Mouse (Mus musculus) mature B cell (primary cell): Measurements from ENCODE around the gene Dhodh.

Experiments
- in situ Hi-C: fragments of 300-500 bp; cut with MboI; formaldehyde crosslinking; loops from 2 replicates; pipeline ENCODE4 v1.14.3; 2019

The Dhodh gene

DNA sequence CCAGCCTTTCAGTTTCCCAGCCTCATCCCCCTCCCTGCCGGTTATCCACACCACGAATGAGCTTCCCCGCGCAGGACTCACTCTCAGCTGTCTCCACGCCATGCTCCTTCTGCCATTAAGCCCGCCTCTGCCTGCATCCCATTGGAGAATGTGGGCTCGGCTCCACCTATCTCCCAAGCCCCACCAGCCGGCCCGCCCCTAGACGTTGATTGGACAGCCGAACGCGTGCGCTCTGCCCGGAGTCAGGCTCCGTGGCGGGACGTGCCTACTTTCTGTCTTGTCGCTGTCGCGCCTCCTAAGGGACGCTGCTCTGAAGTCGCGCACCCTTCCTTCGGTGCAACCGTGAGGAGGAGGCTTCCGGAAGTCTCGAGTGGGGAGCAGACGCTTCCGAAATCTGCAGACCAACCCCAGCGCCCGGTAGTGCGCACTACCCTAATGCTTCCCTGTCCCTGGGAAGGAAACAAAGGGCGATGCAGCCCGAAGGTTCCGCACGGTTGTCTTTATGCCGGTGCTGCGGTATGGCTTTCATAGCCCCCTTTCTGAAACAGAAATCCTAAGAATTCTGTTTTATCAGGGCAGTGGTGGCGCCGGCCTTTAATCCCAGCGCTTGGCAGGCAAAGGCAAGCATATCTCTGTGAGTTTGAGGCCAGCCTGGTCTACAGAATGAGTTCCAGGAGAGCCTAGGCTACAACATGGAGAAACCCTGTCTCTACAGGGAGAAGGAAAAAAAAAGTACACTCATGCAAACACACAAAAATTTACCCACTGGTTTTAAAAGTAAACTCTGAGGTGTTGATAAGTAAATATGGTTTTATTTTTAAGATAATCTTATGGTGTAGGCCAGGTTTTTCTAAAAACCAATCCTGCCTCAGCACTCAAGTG is at the start of gene Dhodh:
Gene Dhodh, minus strand, starts transcription at position 403 of the 882 bp plus-strand sequence.
- in situ Hi-C loops: no loop called here

DNA sequence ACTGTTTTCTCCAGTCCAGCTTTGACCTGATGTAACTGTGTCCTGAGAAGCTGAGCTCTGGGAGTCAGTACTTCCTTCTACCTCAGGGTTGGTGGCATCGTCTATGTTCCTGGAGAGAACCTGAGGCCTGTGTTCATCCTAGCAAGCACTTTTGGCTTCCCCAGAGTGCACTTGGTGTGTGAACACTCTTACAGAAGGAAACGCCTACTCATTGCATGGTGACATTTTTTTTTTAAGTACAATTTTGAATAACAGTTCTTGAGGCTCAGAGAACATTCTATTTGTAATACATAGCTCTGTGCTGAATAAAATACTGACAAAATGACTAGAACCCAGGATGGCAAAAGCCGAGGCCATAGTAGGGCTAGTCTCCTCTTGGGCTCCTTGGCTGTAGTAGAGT is 48.4 kb upstream of the Dhodh start:
- in situ Hi-C loops: no loop called here

DNA sequence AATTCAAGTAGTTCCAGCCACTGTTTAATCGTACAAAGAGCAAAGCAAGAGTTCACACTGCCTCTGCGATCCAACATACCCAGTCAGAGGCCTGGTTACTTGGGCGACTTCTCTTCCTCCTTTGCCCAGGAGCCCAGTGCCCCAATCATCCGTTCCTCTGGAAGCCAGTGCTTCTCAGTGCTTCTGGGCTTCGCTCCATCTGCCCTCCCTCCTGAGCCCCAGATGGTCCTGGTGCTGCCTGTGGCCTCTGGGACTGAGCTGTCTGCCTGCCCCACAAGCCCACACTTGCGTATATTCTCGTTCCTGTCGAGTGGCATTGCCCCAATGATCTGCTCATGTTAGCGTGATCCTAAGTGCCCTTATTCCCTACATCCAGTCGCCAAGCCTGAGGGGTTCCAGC is 42.3 kb upstream of the Dhodh start:
- in situ Hi-C loops: no loop called here

GRCm38 (mm10) chr8:109648469-109648868 is 40.0 kb upstream of the Dhodh start:
- in situ Hi-C loops: no loop called here

- in situ Hi-C loops: no loop called here
These were observed 38.9 kb upstream of the Dhodh start for GRCm38 (mm10) chr8:109647331-109647730.

DNA sequence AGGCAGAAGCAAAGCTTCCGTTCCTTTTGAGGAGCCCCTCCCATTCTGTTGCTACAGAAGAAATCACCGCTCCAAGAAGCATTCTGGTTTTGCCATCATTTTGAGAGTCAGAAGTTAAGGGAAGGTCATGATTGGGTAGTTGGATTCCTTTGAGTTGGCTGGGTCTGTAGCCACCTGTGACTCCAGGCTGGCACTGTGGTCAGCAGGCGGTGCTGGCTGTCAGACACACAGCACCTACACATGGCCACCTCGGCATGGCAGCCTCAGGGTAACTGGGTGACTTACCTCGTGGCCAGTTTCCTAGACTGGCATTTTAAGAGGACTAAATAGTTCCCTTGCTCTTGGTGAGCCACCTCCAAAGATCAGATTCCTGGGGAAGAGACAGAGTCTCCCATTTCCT is 32.8 kb upstream of the Dhodh start:
- in situ Hi-C loops: no loop called here

DNA sequence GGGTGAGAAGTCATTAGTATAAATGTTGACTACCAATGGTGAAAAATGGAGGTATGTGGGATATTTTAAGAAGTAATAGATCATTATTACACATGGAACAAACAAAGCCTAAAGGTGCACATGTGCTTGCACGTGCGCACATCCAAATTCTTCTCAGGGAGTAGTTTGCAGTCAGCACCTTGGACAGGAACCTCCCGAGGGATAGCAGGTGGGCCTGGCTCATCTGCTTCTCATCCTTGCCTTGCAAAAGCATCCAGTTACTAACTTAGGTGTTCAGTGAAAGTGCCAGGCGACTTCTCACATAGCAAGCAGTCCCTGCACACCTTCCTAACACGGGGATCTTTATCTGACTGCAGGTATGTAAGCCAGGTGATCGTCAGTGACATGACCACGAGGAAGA is 31.9 kb upstream of the Dhodh start:
- in situ Hi-C loops: no loop called here

DNA sequence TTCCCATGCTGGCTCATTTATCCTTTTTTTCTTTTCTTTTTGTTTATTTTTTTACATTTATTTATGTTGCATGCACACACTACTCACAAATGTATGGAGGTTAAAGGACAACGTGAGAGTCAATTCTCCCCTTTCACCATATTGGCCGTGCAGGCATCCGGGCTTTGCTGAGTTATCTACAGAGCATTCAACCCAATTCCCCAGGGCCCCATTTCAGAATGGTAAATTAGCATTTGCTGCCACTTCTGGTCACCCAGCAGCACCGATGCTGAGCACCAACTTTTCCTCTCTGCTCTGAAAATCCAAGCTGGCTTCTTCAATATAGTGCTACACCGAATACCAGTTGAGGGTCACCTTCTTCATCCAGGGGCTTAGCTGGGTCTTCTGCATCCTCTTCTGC is 30.4 kb upstream of the Dhodh start:
- in situ Hi-C loops: no loop called here

GRCm38 (mm10) chr8:109635146-109635545 is 26.7 kb upstream of the Dhodh start:
- in situ Hi-C loops: no loop called here

- in situ Hi-C loops: no loop called here
These were observed 24.0 kb upstream of the Dhodh start for GRCm38 (mm10) chr8:109632498-109632897.

- in situ Hi-C loops: no loop called here
These were observed 20.2 kb upstream of the Dhodh start for GRCm38 (mm10) chr8:109628638-109629037.

GRCm38 (mm10) chr8:109615569-109615968 is 7.1 kb upstream of the Dhodh start:
- in situ Hi-C loops: no loop called here

DNA sequence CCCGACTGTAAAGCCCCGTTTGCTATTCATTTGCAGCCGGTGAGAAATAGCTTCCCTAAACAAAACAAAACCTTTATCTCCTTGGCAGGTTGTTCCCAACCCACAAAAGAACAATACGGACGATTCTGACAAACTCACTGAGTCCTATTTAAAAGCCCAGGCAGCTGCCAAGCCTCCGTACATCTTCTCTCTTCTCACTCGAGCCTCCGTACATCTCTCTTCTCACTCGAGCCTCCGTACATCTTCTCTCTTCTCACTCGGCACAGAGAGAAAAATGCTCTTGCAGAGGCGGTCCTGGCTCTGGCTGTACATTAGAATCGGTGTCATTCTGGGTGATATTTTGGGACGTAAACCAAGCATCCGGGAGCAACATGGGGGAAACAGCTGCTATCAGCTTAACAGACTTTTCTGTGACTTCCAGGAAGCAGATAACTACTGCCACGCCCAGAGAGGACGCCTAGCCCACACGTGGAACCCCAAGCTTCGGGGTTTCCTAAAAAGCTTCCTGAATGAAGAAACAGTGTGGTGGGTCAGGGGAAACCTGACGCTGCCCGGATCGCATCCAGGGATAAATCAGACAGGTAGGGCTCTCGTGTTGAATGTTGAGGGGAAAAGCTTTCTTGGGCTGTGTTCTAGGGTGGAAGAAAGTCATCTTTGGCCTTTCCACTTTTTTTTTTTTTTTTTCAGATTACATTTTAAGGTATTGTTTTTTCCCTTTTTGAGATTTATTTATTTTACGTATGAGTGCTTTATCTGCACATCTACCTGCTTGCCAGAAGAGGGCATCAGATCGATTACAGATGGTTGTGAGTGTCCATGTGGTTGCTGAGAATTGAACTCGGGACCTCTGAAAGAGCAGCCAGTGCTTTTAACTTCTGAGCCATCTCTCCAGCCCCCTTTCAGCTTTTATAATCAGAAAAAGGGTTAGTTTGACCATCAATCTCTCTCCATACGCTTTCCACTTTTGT is 6.1 kb upstream of the Dhodh start, which contains the start of gene Pkd1l3:
Gene Pkd1l3, plus strand, starts transcription at position 275 of the 968 bp plus-strand sequence.
- in situ Hi-C loops: no loop called here

GRCm38 (mm10) chr8:109609153-109609502 is 655 bp upstream of the Dhodh start:
- in situ Hi-C loops: no loop called here

DNA sequence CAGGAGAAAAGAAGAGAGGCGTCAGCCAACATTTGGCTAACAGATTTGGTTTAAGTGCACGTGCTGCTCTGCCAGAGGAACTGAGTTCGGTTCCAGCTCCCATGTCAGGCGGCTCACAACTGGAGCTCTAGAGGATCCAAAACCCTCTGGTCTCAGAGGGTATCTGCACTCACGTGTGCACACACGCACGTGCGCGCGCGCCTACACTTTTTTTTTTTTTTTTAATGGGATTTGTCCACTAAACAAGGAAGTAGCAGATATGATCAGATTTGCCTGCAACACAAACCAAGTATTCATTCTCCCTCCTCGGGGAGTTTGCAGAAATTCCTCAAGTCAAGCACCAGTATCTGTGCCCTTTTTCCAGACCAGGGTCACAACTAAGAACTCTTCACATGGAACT is 823 bp downstream of the Dhodh start:
- in situ Hi-C loops: no loop called here

GRCm38 (mm10) chr8:109606725-109607124 is 1.7 kb downstream of the Dhodh start:
- in situ Hi-C loops: no loop called here

DNA sequence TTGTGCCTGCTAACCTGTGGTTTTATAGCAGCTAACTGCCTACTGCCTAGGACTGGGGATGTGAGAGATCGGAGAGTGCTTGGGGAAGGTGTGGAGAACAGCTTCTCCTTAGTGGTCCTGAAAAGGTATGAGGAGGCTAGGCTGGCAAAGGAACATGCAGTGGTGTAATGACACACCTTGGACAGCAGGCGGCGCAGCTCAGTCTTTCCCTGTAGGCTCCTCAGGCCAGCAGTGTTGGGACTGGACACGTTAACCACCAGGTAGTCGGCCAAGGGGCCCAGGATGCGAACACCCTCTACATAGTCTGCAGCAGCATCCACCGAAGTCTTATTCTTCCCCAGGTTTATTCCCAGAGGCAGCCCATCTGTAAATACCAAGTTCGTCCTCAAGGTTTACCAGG is 12.6 kb downstream of the Dhodh start:
- in situ Hi-C loops: no loop called here

GRCm38 (mm10) chr8:109593117-109593788 is 15.2 kb downstream of the Dhodh start:
- in situ Hi-C loops: no loop called here

- in situ Hi-C loops: no loop called here
These were observed 16.3 kb downstream of the Dhodh start for GRCm38 (mm10) chr8:109592164-109592563.

DNA sequence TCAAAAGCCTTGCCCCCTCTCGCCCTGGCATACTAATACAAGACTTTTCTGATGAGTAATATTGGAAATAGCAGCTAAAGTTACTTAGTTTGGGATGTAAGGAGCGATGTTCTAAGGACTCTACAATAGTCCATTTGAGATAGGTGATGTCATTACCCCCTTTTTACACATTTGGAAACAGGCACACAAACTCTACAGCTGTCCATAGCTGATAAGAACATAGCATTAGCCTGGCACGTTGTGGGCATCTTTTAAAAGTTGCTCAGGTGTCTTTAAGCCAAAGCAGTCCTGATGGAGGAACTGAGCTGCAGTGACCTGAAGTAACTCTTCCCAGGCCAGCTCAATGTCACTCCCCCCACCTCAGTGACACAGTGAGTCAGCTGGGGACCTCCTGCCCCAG is 17.1 kb downstream of the Dhodh start:
- in situ Hi-C loops: no loop called here

DNA sequence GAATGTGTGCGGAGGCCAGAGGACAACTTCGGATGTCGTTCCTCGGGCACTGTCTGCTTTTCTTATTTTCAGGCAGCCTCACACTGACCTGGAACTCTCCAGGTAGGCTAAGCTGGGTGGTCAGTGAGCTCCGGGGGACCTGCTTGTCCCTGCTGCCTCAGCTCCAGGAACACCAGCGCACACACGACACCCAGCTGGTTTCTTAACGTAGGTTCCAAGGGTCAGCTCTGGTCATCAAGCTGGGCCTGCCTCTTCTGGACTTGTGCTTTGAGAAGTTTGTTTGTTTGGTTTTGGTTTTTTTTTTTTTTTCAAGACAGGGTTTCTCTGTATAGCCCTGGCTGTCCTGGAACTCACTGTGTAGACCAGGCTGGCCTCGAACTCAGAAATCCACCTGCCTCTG is 17.6 kb downstream of the Dhodh start:
- in situ Hi-C loops: no loop called here

GRCm38 (mm10) chr8:109586972-109587504 is 21.4 kb downstream of the Dhodh start:
- in situ Hi-C loops: no loop called here
